Mouse (Mus musculus) thymus, adult 2 months (tissue): ENCODE data around the gene Tecta.

Experiments used
- CTCF ChIP-seq: fragments of 200-500 bp; IDR thresholded peaks from 2 replicates; pipeline ENCODE4 v1.5.1; 2012; ENCODE audit warnings: mild to moderate bottlenecking, control low read depth, low read length, moderate library complexity, borderline replicate concordance; ENCODE audit not compliant: control insufficient read depth, poor library complexity, insufficient read depth; ENCODE audit errors: extremely low read depth
- POLR2A ChIP-seq: fragments of 200-500 bp; IDR thresholded peaks from 2 replicates; pipeline ENCODE4 v1.6.1; 2012; ENCODE audit warnings: mild to moderate bottlenecking, low read length, control low read depth, moderate library complexity; ENCODE audit not compliant: control insufficient read depth, poor library complexity, insufficient read depth; ENCODE audit errors: extremely low read depth

- TF ChIP-seq CTCF (no peak), POLR2A (no peak)
Observed at GRCm38 (mm10) chr9:42279676-42280075, 120.1 kb downstream of the Tecta start.
